Mouse (Mus musculus): Measurements from ENCODE around the gene Cnbd2.
"Not testable (repeated sequence)": the region's sequence is repeated elsewhere in the genome, so short reads cannot be mapped to it uniquely, and the experiment has no call there.

Gene Cnbd2

DNA sequence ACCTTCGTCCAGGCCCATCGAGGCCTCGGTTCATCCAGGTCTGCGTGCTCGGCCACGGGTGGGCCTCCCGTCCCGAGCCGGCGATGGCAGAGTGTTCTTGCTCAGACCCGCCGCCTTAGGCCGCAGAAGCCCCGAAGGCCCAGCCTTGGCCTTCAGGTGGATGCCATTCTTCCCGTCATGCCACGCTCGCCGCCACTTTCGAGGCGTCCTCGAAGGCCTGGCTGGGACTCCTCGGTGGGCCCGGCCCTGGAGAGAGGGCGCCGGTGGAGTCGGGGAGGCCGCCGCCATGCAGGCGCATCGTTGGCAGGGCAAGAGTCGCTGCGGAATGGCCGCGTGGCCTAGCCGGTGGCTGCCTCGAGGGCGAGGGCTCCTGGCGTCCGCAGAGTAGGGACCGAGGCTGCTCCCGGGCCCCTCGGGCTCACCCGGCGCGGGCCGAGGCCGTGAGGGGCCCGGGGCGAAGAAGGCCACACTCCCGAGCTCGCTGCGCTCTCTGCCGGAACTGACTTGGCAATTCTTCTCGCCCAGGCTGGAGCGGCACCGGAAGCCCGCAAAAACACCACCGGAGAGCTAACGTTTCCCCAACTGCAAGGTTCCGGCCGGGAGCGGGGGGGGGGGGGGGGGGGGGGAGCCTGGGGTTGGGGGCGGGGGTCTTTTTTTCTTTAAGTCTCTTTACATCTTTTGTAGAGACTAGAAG is 80.5 kb downstream of the Cnbd2 start:
- peak; percentile 55 for DNase-seq (ENCODE audit: low spot score)

DNA sequence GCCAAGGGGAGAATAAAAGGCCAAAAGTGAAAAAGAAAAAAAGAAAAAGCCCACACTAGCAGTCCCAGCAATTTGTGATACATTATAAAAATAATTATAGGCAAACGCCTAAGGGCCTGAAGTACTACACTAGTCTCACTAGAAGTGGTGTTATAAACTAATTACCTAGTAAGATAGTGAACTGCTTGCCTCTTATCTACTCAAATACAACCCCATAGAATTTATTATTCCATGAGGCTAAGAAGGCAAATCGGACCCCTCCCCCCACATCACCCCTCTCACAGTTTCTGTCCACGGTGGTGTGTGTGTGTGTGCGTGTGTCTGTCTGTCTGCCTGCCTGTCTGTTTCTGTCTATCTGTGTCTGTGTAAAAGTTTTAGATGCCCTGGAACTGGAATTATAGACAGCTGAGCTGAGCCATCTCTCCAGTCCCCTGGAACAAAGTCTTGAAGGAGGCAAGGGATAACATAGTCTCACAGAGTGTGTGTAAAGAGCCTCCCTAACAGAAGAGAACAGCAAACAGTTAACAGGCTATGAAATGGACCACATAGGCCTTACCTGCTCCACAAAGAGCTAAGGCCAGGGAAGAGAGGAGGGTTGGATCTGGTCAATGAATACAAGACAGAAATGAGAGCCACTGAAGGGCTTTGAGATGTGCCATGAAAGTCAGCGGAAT is 81.2 kb downstream of the Cnbd2 start:
- no peak for DNase-seq (ENCODE audit: low spot score)

DNA sequence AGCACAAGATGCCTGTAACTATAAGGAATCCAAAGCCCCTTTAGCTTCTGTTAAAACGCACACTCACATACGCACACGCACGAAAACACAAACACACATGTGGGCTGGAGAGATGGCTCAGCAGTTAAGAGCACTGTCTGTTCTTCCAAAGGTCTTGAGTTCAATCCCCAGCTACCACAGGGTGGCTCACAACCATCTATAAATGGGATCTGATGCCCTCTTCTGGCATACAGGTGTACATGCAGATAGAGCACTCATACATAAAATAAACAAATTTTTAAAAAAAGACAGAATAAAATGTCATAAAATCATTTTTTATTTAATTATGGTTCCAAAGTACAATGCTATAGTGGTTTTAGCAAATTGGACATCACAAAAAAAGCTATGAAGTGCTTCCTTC is 82.2 kb downstream of the Cnbd2 start:
- DNase-seq (ENCODE audit: low spot score): no peak

DNA sequence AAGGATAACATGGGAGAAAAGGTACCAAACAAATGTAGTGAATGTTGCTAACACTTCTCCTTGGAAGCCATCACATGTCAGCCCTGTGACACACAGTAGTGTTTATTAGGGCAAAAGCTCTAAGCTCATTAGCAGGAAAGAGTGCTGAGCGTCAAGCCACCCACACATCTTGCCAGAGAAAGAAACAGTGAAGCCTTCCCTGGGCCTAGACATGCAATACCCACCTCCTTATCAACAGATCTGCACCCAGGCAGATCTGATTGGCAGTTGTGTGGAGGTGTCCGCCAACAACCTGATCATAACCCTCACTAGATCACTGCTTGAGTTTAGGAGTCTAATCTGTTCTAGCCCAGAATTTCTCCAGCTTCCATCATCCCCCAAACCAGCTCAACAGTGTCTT is 84.0 kb downstream of the Cnbd2 start:
- DNase-seq (ENCODE audit: low spot score): no peak

DNA sequence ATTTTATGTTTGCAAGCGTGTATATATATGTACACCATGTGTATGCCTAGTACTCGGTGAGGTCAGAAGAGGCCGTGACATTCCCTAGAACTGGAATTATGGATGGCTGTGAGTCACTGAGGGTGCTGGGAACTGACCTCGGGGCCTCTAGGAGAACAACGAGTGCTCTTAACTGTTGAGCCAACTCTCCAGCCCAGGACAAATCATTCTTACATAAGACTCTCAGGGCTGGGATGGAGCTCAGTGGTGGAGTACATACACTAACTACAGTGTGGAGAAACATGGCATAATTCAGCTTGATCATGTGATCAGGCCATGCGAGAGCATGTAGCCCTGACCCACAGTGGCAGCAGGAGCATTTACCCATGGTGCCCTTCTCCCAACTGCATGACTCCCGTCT is 85.9 kb downstream of the Cnbd2 start:
- DNase-seq (ENCODE audit: low spot score): no peak

DNA sequence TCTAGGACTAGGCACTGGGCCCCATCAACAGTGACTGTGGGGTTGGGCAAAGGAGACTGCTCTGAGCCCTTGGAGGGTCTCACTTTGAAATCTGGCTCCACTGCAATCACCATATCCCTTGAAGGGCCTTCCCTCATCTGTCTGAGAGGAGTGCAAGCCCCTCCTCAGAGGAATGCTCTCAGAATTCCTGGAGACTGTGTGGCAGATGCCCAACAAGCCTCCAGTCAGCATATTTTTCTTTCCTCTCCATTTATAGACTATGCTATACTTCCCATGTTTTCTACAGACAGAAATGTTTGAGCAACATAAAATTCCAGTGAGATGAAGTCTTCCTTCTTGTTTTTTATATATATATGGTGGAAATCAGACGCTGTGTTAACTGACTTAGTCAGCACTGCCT is 87.4 kb downstream of the Cnbd2 start:
- DNase-seq (ENCODE audit: low spot score): no peak

DNA sequence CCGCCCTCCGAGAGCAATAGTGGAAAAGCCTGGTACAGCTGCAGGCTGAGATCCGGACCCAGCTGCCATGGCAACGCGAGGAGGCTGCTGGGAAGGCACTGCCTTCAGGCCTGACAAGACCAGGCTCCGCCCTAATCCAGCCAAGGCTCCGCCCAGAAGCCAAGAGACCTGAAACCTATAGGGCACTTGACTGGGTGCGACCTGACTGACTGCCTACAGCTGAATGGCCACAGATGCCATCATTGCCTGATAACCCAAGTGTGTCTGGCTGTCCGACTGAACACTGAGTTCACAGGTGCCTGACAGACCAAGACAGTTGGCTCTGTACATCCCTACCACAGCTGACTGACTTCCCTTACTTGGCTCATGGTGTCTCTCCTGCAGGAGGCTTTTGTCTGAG is 89.2 kb downstream of the Cnbd2 start:
- DNase-seq (ENCODE audit: low spot score): no peak

DNA sequence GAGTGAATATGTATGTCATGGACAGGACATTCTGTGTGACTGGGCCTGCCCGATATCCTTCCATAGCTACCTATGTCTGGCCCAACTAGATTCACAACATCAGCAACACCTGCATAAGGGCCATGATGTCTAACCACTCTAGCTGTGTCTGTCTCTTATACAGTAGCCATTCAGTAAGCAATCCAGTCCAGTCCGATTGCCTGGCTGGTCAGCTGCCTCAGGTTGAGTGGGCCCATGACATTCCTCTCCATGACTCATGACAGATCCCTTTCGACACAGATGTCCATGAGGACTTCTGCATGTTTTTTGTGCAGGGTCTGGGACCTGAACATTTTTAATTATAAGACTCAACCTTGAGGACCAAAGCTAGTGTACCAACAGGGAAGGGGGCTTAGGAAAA is 89.9 kb downstream of the Cnbd2 start:
- no peak for DNase-seq (ENCODE audit: low spot score)

DNA sequence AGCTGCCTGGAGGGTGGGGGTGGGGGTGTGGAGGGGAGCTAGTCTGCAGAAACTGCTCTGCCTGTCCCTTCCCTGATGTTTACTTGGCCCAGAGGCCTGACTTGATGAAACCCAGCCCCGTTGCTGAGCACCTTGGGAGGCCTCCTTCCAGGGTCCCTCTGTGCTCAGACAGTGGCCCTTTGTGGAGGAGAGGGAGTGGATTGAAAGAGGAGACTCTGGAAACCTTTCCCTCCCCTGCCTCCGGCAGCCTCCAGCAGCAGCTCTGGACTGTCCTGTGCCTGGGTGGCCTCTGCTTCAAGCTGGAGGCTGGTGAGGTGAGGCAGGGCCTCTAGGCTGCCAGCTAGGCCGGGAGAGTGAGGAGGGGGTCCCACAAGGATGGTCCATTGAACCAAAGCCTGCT is 94.9 kb downstream of the Cnbd2 start:
- no peak for DNase-seq (ENCODE audit: low spot score)

DNA sequence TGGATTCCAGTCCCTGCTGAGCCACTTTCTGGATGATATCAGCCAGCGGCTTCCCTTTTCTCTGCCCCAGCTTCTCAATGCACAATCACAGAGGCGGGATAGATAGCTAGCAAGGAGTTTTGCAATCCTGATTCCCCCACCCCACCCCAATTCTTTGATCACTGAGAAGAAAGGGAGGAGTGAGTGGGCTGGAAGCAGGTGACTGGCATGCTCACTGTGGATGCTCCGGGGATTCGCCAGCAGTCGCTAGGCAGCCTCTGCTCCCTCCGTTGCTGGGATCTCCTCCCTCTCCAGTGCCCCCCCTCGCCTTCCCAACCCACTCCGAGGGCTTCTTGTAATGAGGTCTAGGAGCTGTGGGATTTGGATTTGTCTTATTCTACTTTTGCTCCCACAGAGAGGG is 96.1 kb downstream of the Cnbd2 start:
- DNase-seq (ENCODE audit: low spot score): no peak

DNA sequence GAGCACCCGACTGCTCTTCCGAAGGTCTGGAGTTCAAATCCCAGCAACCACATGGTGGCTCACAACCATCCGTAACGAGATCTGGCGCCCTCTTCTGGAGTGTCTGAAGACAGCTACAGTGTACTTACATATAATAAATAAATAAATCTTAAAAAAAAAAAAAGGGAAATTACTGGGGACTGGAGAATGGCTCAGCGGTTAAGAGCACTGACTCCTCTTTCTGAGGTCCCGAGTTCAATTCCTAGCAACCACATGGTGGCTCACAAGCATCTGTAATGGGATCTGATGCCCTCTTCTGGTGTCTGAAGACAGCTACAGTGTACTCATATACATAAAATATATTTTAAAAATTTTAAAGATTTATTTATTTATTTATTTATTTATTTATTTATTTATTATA is 99.2 kb downstream of the Cnbd2 start:
- not testable (repeated sequence) for DNase-seq (ENCODE audit: low spot score)

DNA sequence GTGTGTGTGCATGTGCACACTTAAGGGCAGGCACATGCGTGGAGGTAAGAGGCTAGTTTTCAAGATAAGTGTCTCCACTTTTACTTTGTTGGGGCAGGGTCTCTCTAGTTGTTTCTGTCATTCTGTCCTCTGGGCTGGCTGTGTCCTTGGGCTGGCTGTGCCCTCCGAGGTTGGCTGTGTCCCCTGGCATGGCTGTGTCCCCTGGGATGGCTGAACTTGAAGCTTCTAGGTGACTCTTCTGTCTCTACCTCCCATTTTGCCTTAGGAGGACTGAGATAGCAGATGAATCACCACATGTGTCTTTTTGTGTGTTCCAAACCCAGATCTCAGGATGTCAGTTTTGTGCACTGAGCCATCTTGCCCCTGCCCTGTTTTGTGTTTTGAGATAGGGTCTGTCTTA is 102.9 kb downstream of the Cnbd2 start:
- no peak for DNase-seq (ENCODE audit: low spot score)

DNA sequence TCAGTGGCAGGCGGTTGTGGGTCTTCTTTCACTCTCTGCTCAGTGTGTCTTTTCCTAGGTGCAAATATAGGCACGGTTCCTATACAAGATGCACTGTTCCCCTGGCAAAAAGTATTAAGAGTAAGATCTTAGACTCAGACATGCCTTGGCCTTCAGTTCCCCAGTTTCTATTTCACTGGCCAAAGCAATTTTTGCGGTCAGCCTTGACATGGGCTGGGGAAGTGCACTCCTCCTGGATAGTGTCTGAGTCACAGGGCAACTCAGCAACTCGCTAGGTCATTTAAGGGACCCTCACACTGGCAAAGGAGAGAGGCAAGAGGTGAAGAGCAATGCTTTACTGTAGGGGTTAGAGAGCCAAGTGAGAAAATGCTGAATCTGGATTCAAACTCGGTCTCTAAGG is 103.6 kb downstream of the Cnbd2 start:
- no peak for DNase-seq (ENCODE audit: low spot score)

DNA sequence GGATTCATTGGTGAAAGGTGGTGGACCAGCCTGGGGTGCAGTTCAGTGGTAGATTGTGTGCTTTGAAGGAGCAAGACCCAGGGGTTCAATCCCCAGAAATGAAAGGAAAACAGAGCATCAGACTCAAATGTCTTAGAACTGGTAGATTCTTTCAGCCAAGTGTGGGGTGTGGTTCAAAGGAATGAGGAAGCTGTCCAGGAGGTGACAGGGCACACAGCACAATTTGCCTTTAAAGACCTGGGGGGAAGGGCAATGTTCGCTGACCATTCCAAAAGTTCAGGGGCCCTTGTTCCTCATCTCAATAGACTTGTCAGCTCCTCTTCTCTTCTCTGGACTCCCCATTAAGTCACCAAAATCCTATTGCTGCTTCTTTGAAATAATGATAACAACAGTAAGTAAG is 105.1 kb downstream of the Cnbd2 start:
- no peak for DNase-seq (ENCODE audit: low spot score)

DNA sequence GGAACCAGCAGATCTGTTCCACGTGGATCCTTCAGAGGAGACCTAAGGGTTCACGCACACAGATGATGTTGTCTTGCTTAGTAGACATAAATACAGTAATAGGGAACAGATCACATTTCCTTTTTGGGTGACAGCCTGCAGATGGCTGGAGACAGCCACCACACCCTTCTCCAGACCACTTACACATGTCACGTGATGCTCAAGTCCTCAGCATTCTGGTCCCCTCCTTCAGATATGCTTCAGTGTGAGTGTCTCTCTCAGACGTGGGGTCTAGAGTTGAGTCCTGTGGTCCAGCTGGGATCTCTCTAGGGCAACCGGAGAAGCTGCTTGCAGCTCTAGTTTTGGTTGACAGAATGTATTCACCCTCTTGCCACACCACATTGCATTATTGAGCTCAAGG is 106.4 kb downstream of the Cnbd2 start:
- no peak for DNase-seq (ENCODE audit: low spot score)

DNA sequence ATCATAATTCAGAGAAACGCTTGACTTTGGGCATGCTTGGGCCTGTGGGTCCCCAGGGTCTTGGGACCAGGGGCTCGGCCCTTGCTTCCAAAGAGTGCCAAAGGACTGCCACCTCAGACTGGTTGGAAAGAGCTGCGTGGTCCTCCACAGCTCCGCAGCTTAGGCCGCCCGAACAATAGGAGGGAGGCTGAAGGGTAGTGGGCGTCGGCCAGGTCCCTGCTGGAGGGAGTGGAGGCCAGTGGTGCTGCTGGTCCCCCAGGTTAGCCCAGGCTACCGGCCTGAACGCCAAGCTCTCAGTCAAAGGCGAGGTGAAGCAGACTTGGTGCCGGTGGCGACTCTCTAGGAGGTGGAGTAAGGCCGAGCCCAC is 108.2 kb downstream of the Cnbd2 start:
- DNase-seq (ENCODE audit: low spot score): no peak

DNA sequence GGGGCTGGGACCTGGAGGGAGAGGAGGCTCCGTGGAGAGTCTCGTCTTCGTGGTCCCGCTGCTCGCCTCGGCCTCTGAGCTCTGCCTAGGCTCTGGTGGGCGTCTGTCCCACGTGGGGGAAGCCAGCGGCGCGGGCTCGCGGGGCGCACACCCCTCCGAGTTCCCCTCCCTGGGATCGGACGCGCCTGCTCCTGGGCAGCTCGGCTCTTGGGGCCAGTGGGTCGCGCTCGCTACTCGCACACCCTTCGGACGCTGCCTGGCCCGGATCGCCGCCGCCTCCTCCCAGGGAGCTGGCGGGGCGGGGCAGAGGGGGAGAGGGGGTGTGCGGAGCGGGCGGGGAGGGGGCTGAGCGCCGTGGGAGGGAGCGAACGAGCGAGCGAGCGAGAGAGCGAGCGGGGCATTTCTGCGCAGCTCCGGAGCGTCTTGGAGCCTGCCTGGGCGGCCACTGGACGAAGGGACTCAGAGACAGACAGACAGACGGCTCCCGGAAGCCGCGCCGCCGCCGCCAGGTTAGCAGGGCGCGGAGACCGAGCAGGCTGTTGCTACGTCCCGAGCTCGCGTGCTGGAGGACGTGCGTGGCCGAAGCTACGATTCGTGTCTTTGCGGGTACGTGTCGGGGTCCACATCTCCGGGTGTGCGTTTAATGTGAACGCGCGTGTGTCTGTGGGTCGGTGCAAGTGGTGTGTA is 108.7 kb downstream of the Cnbd2 start, which contains the start of gene Epb41l1:
Gene Epb41l1, plus strand, starts transcription at position 216 of the 687 bp plus-strand sequence.
- DNase-seq (ENCODE audit: low spot score): peak; percentile 45

DNA sequence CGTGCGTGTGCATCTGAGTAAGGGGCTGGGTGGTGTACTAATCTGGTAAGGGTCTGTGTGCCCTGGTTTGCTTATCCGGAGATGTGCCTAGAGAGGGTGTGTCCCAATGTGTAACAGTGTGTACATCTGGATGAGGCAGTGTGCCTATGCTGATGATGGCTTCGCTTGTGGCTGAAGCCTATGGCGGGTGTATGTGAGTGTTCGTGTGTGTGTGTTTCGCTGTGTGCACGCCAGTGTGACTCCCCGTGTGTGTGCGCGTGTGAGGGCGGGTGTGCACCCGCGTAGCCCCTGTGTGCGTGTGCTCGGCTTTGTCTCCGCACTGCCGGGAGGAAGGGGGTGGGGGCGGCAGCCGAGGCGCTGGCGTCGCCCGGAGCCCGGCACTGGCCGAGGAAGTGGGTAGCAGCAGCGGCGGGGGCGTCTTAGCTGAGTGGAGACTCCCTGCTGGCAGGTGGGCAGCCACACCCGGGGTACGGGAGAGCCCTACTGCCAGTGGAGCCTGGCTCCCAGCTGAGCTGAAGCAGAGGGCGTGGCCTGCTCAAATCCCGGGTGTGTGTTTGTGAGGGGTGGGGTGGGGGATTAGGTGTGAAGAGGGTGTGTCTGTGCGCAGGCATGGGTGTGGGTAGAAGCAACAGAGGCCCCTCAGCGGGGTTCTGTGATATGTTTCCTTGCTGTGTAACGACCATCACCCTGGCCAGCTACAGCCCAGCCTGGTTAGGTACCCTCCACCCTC is 109.4 kb downstream of the Cnbd2 start:
- no peak for DNase-seq (ENCODE audit: low spot score)

DNA sequence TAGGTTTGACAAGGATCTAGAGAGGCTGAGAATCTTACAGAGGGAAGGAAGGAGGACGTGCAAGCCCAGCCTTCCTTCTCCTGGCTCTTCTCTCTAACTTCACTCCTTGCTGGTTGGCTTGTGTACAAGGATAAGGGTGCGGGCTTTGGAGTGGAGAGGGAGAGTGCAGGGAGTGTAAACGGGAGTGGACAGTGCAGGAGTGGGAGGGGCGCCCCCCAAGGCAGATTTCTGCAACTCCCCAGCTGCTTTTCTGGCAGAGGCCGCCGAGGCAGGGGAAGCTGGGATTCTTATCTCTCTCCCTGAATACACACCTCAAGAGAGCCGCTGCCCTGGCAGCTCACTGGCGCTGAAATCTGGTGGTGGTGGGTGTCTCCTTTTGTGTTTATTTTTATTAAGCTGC is 110.5 kb downstream of the Cnbd2 start:
- peak; percentile 31 for DNase-seq (ENCODE audit: low spot score)

DNA sequence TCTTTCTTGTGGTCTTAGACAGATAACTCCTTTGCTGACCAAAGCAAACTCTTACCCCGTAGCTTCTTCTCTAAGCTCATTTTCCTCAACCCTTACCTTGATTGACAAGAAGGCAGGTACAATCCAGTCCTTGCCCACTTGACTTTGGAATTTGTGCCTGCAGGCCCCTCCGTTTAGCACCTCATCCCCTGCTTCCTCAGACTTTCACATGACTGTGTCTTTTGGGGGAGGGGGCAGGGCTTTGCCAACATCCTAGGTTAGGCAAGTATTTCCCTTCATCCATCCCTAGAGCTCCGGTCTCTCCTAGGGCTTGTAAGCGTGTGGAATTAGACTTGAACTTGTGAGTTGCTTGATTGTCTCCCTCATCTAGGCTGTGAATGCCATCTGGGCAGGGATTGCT is 111.6 kb downstream of the Cnbd2 start:
- DNase-seq (ENCODE audit: low spot score): no peak
